Mouse (Mus musculus) heart, embryonic 15.5 days (tissue): ENCODE results near the gene Gm49601. TPM values are rescaled to one million over a fixed set of nuclear protein-coding genes. Genes with fewer than 3 reads are reported as not detected.
A peak's percentile ranks its signal among the peaks of the same experiment; 100 is the strongest.

Experiments used
- ATAC-seq: fragments of 200-750 bp; cut with Nextera tagmentation; replicated peaks from 2 replicates; pipeline ENCODE4 v1.8.0; 2017; ENCODE audit warnings: low read depth, moderate TSS enrichment; ENCODE audit not compliant: insufficient number of reproducible peaks, insufficient read depth, low FRiP score
- H3K27ac ChIP-seq: fragments of 300-500 bp; sonication (generic); 2 replicates; pipeline ENCODE4 v1.5.1; 2015; ENCODE audit warnings: mild to moderate bottlenecking, inconsistent platforms
- H3K27me3 ChIP-seq: fragments of 300-500 bp; sonication (generic); 2 replicates; pipeline ENCODE4 v1.6.1; 2015; ENCODE audit warnings: inconsistent platforms
- H3K36me3 ChIP-seq: fragments of 300-500 bp; sonication (generic); 2 replicates; pipeline ENCODE4 v1.6.1; 2015; ENCODE audit warnings: mild to moderate bottlenecking, inconsistent platforms
- H3K4me1 ChIP-seq: fragments of 300-500 bp; sonication (generic); replicated peaks from 2 replicates; pipeline ENCODE4 v1.6.1; 2015; ENCODE audit warnings: inconsistent platforms
- H3K4me2 ChIP-seq: fragments of 300-500 bp; sonication (generic); 2 replicates; pipeline ENCODE4 v1.6.1; 2015; ENCODE audit warnings: inconsistent platforms, mild to moderate bottlenecking, moderate library complexity
- H3K4me3 ChIP-seq: fragments of 300-500 bp; sonication (generic); 2 replicates; pipeline ENCODE4 v1.5.1; 2015; ENCODE audit warnings: mild to moderate bottlenecking, inconsistent platforms
- H3K9ac ChIP-seq: fragments of 300-500 bp; sonication (generic); 2 replicates; pipeline ENCODE4 v1.6.1; 2015; ENCODE audit warnings: mild to moderate bottlenecking, inconsistent platforms
- H3K9me3 ChIP-seq: fragments of 300-500 bp; sonication (generic); replicated peaks from 2 replicates; pipeline ENCODE4 v1.6.1; 2016; ENCODE audit warnings: inconsistent platforms
- WGBS: fragments of 180-500 bp; shearing (Covaris S2); methylation state at CpG from one replicate; pipeline ENCODE4 v1.1.7; 2015; ENCODE audit warnings: mixed read lengths; 5-methylcytosine and 5-hydroxymethylcytosine counted together
- polyA plus RNA-seq: library from polyadenylated mRNA; unstranded; fragments of >200 nt; fragmentation: Nextera tagmentation; extraction: Ambion mirVana; gene quantifications from 2 replicates; pipeline ENCODE4 v1.2.1, GENCODE M21; 2015

Gene Gm49601
- 0.94 and 1.4 TPM in 2 replicates for polyA plus RNA-seq

GRCm38 (mm10) chr16:18626376-18626878 lies at the start of gene Gm49601:
Gm49601 (minus strand) TSS chr16:18626427.
- no peaks in the 10 kb centered on the region for H3K36me3 ChIP-seq
- peak within 1 kb of the TSS; percentile 90 for H3K4me2 ChIP-seq
- peaks cover 39% of the 10 kb centered on the region for H3K4me1 ChIP-seq
- H3K4me3 ChIP-seq = peak within 1 kb of the TSS; percentile 56
- no peaks in the 10 kb centered on the region for H3K9me3 ChIP-seq
- peak within 1 kb of the TSS; percentile 49 for H3K9ac ChIP-seq
- under 1% methylated on average over 63 of the region's 65 CpGs for WGBS
- 0 out of 2 replicates have a peak, but pooled peaks have one; percentile 12 for ATAC-seq
- H3K27ac ChIP-seq = no peak within 1 kb of the TSS
- peaks cover 94% of the 10 kb centered on the region for H3K27me3 ChIP-seq

DNA sequence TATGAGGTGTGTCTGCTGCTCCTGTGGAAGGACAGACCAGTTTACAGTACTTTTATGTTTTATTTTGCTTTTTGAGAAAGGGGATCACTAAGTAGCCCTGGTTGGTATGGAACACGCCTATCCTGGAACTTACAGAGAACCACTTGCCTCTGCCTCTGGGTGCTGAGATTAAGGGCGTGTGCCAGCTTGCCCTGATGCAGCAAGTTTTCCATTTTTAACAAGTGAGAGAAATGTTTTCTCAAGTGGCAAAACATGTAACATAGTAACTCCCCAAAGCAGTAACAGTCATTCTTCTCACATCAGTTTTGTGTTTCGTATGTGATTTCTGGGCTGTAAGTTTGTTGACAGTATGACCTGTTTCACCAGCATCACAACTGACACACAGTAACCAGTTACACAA lies 46.8 kb upstream of the Gm49601 start:
- 74% methylated on average over 3 of the region's 3 CpGs for WGBS
- no peak overlapping the region for H3K4me3 ChIP-seq

DNA sequence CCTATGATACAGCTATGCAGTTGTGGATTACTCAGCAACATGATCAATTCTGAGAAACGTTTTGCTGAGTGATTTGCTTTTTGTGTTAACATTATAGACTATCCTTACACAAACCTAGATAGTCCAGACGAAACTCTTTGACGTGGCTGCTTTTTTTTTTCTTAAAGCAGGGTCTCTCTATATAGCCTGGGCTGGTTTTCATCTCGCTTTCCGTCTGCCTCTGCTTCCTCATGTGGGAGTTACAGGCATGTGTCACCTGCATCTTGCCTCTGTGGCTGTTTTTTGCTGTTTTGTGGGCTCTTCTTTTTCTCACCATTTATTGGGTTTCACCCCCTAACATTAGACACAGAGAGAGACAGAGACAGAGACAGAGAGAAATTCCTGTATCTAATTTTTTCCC lies 45.8 kb upstream of the Gm49601 start:
- no peaks in the 10 kb centered on the region for H3K36me3 ChIP-seq
- H3K4me3 ChIP-seq = no peak overlapping the region
- H3K4me1 ChIP-seq = no peaks in the 10 kb centered on the region
- H3K9me3 ChIP-seq = no peaks in the 10 kb centered on the region
- H3K9ac ChIP-seq = no peak overlapping the region
- H3K27ac ChIP-seq = no peak overlapping the region
- H3K27me3 ChIP-seq = 0 out of 2 replicates have a peak, but pooled peaks cover 4% of the 10 kb centered on the region
- no peak for ATAC-seq
- H3K4me2 ChIP-seq = no peak overlapping the region
- 51% methylated on average over 5 of the region's 5 CpGs for WGBS

More for the DNA sequence above, 46.8 kb upstream of the Gm49601 start:
- 0 out of 2 replicates have a peak, but pooled peaks cover 4% of the 10 kb centered on the region for H3K27me3 ChIP-seq
- no peak for ATAC-seq
- H3K36me3 ChIP-seq = no peaks in the 10 kb centered on the region
- H3K27ac ChIP-seq = no peak overlapping the region
- H3K4me1 ChIP-seq = no peaks in the 10 kb centered on the region
- H3K4me2 ChIP-seq = no peak overlapping the region
- H3K9me3 ChIP-seq = no peaks in the 10 kb centered on the region
- no peak overlapping the region for H3K9ac ChIP-seq

DNA sequence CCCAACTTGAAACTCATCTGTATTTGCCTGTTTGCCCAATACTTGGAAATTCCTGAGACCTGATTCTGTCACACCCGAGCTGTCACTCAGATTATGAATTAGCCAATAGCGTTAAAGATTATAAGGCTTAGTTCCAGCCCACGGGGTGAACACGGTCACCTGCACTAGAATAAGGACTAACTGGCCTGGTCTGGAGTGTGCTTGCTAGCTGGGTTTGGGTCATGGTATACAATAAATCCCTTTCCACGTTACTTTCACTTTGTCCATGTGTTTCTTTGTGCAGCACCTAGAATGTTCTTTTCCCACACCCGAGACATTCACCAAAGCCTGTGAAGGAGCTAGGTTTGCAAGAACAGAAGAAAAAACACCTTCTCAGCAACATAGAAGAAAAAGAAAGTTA lies 43.7 kb upstream of the Gm49601 start:
- no peak overlapping the region for H3K4me3 ChIP-seq
- ATAC-seq = no peak
- H3K4me1 ChIP-seq = no peaks in the 10 kb centered on the region
- no peak overlapping the region for H3K27ac ChIP-seq
- no peak overlapping the region for H3K4me2 ChIP-seq
- 69% methylated on average over 6 of the region's 6 CpGs for WGBS
- H3K9me3 ChIP-seq = no peaks in the 10 kb centered on the region
- H3K9ac ChIP-seq = no peak overlapping the region
- 0 out of 2 replicates have a peak, but pooled peaks cover 4% of the 10 kb centered on the region for H3K27me3 ChIP-seq
- H3K36me3 ChIP-seq = no peaks in the 10 kb centered on the region

DNA sequence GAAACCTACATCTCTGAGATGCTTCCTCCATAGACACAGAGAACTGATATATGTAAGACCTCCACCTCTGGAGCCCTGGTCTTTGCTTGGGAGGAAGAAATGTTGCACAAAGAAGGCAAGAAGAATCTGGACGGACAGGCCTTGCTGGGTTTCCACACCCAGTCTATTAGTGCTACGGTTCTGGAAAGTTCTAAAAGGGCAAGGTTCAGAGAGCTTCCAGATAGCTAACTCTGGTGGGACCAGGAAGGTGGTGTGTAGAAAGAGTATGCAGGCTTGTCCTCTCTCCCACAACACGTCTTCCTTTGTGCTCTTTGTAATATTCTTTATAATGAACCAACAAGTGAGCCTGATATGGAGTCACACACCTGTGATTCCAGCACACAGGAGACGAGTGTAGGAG lies 32.4 kb upstream of the Gm49601 start:
- no peaks in the 10 kb centered on the region for H3K9me3 ChIP-seq
- WGBS = 70% methylated on average over 4 of the region's 4 CpGs
- H3K4me2 ChIP-seq = no peak overlapping the region
- no peaks in the 10 kb centered on the region for H3K27me3 ChIP-seq
- no peak overlapping the region for H3K9ac ChIP-seq
- no peak overlapping the region for H3K27ac ChIP-seq
- no peaks in the 10 kb centered on the region for H3K36me3 ChIP-seq
- ATAC-seq = no peak
- no peaks in the 10 kb centered on the region for H3K4me1 ChIP-seq
- H3K4me3 ChIP-seq = no peak overlapping the region

- no peak for ATAC-seq
- Histone ChIP-seq H3K36me3 (no peaks in the 10 kb centered on the region), H3K4me1 (no peaks in the 10 kb centered on the region), H3K9ac (no peak overlapping the region), H3K4me2 (no peak overlapping the region), H3K27me3 (no peaks in the 10 kb centered on the region), H3K27ac (no peak overlapping the region), H3K4me3 (no peak overlapping the region), H3K9me3 (no peaks in the 10 kb centered on the region)
- WGBS = 58% methylated on average over 5 of the region's 5 CpGs
Observed at GRCm38 (mm10) chr16:18655372-18656098, 29.3 kb upstream of the Gm49601 start.

DNA sequence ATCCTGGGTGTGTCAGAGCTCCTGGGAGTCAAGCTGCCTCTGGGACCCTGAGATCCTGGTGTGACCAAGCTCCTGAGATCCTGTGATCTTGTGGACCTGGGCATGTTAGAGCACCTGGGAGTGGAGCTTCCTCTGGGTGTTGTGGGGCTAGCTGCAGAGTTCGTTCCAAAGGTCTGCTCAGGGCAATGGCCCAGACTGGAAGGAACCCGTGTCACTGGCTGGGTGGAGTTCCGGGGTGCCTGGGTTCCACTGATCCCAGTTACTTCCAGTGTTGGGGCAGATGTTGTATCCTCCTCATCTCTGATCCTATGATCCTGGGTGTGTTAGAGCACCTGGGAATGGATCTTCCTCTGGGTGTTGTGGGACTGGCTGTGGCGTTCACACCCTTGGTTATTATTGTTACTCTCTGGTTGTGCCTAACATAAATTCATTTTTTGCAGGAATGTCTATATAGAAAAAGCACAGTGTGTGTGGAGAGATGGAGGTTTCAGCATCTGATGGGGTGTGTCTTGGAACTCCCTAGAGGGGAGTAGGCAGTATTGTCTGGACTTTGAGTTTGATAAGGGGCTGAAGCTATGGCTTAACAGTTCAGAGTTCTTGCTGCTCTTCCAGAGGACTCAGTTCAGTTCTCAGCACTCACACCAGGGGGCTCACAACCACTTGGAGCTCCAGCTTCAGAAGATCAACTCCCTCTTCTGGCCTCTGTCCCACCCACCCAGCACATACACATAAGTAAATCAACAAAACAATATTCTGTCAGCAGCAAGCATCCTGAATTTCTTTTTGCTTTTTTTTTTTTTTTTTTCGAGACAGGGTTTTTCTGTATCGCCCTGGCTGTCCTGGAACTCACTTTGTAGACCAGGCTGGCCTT lies 27.3 kb upstream of the Gm49601 start:
- no peaks in the 10 kb centered on the region for H3K36me3 ChIP-seq
- H3K9me3 ChIP-seq = no peaks in the 10 kb centered on the region
- no peak overlapping the region for H3K4me2 ChIP-seq
- no peak overlapping the region for H3K27ac ChIP-seq
- WGBS = 83% methylated on average over 6 of the region's 6 CpGs
- H3K4me3 ChIP-seq = no peak overlapping the region
- no peaks in the 10 kb centered on the region for H3K4me1 ChIP-seq
- H3K9ac ChIP-seq = no peak overlapping the region
- H3K27me3 ChIP-seq = no peaks in the 10 kb centered on the region
- ATAC-seq = no peak

DNA sequence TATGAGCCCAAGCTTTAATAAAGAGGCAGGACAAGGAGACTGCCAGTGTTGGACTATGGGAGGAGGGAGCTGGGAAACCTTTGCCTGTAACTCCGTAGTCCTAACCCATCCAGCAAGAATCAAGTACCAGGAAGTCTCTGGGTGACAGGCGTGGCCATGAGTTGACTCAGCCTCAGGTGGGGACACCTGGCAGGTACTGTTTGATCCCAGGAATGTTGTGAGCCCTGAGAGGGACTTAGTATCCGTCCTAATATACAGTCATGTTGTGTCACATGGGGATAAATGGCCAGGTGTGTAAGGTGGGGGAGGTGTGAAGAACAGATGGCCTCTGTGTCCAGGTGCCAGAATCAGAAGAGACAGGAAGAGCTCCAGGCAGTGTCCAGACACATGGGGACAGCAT lies 22.9 kb upstream of the Gm49601 start:
- Histone ChIP-seq H3K4me1 (no peaks in the 10 kb centered on the region), H3K4me2 (no peak overlapping the region), H3K27me3 (no peaks in the 10 kb centered on the region), H3K9ac (no peak overlapping the region), H3K36me3 (no peaks in the 10 kb centered on the region), H3K9me3 (no peaks in the 10 kb centered on the region), H3K4me3 (no peak overlapping the region), H3K27ac (no peak overlapping the region)
- ATAC-seq = no peak
- 55% methylated on average over 3 of the region's 3 CpGs for WGBS

DNA sequence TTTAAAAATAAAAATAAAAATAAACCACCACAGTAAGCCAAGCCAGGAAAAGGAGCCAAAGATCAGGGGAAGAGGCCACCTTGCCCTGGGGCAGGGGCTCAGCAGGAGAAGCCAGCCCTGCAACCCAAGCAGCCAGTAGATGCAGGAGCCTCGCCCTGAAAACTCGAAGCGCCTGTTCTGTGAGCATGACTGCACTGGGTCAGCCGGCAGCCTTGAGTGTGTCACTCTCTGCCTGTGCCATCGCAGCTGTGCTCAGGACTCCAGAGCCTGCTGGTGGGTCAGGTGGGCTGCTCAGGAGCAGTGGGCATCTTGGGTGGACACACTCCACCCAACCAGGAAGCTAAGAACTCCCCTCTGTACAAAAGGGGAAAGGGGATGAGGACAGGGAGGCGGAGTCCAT lies 19.1 kb upstream of the Gm49601 start:
- Histone ChIP-seq H3K4me3 (no peak overlapping the region), H3K27me3 (no peaks in the 10 kb centered on the region), H3K4me1 (no peaks in the 10 kb centered on the region), H3K27ac (no peak overlapping the region), H3K36me3 (no peaks in the 10 kb centered on the region), H3K9me3 (no peaks in the 10 kb centered on the region), H3K9ac (no peak overlapping the region), H3K4me2 (no peak overlapping the region)
- ATAC-seq = no peak
- WGBS = 62% methylated on average over 6 of the region's 6 CpGs

GRCm38 (mm10) chr16:18644485-18644884 lies 18.3 kb upstream of the Gm49601 start:
- no peak for ATAC-seq
- H3K9me3 ChIP-seq = no peaks in the 10 kb centered on the region
- no peak overlapping the region for H3K4me3 ChIP-seq
- no peak overlapping the region for H3K27ac ChIP-seq
- H3K36me3 ChIP-seq = no peaks in the 10 kb centered on the region
- no peaks in the 10 kb centered on the region for H3K4me1 ChIP-seq
- no peak overlapping the region for H3K9ac ChIP-seq
- H3K27me3 ChIP-seq = no peaks in the 10 kb centered on the region
- H3K4me2 ChIP-seq = no peak overlapping the region
- WGBS = 78% methylated on average over 4 of the region's 4 CpGs

GRCm38 (mm10) chr16:18643406-18643998 lies 17.3 kb upstream of the Gm49601 start:
- Histone ChIP-seq H3K9ac (no peak overlapping the region), H3K27me3 (no peaks in the 10 kb centered on the region), H3K4me3 (no peak overlapping the region), H3K36me3 (no peaks in the 10 kb centered on the region), H3K27ac (no peak overlapping the region), H3K4me1 (no peaks in the 10 kb centered on the region), H3K9me3 (no peaks in the 10 kb centered on the region), H3K4me2 (no peak overlapping the region)
- ATAC-seq = no peak
- WGBS = 59% methylated on average over 11 of the region's 11 CpGs
